Mouse (Mus musculus) lung, postnatal 10 days (tissue): Measurements from ENCODE around the gene 2610028H24Rik.

ENCODE experiments used
- DNase-seq: peaks from one replicate; pipeline ENCODE4 v3.0.0; 2021

The 2610028H24Rik gene

GRCm38 (mm10) chr10:76448851-76449250 lies at the start of gene 2610028H24Rik:
Gene 2610028H24Rik, plus strand, starts transcription at chr10:76449081.
- DNase-seq, result no peak

GRCm38 (mm10) chr10:76408520-76408919 lies 40.4 kb upstream of the 2610028H24Rik start:
- no peak for DNase-seq

- DNase-seq, result no peak
Measured at GRCm38 (mm10) chr10:76416811-76417210, 32.1 kb upstream of the 2610028H24Rik start.

GRCm38 (mm10) chr10:76425674-76426073 lies 23.2 kb upstream of the 2610028H24Rik start:
- DNase-seq, result no peak

GRCm38 (mm10) chr10:76433925-76434324 lies 15.0 kb upstream of the 2610028H24Rik start:
- DNase-seq, result no peak

- DNase-seq, result peak; percentile 25
Measured at GRCm38 (mm10) chr10:76439107-76439890, 9.6 kb upstream of the 2610028H24Rik start.

- DNase-seq, result no peak
Measured at GRCm38 (mm10) chr10:76440281-76440680, 8.6 kb upstream of the 2610028H24Rik start, which contains the start of gene AC141477.1. Gene AC141477.1, minus strand, starts transcription at chr10:76440444.

- DNase-seq, result peak; percentile 99
Measured at GRCm38 (mm10) chr10:76442178-76443088, 6.4 kb upstream of the 2610028H24Rik start, which contains the start of gene Pcnt. Gene Pcnt, minus strand, starts transcription at chr10:76442786.

GRCm38 (mm10) chr10:76445996-76446681 lies 2.7 kb upstream of the 2610028H24Rik start:
- peak; percentile 75 for DNase-seq

GRCm38 (mm10) chr10:76447406-76448229 lies 1.3 kb upstream of the 2610028H24Rik start:
- DNase-seq, result peak; percentile 75

- peak; percentile 73 for DNase-seq
Measured at GRCm38 (mm10) chr10:76455289-76455688, 6.4 kb downstream of the 2610028H24Rik start.

- no peak for DNase-seq
Measured at GRCm38 (mm10) chr10:76461255-76461654, 12.4 kb downstream of the 2610028H24Rik start.

- DNase-seq, result no peak
Measured at GRCm38 (mm10) chr10:76462312-76462711, 13.4 kb downstream of the 2610028H24Rik start.

GRCm38 (mm10) chr10:76462721-76463120 lies 13.8 kb downstream of the 2610028H24Rik start:
- no peak for DNase-seq

- peak; percentile 92 for DNase-seq
Measured at GRCm38 (mm10) chr10:76468203-76469162, 19.6 kb downstream of the 2610028H24Rik start, which contains the start of the genes Mcm3ap and Ybey. Gene Mcm3ap, plus strand, starts transcription at chr10:76468927. Gene Ybey, minus strand, starts transcription at chr10:76469114.

- DNase-seq, result no peak
Measured at GRCm38 (mm10) chr10:76473759-76474158, 24.9 kb downstream of the 2610028H24Rik start.

- DNase-seq, result no peak
Measured at GRCm38 (mm10) chr10:76480851-76481250, 32.0 kb downstream of the 2610028H24Rik start.

GRCm38 (mm10) chr10:76481480-76481879 lies 32.6 kb downstream of the 2610028H24Rik start:
- DNase-seq, result no peak

GRCm38 (mm10) chr10:76486302-76486701 lies 37.4 kb downstream of the 2610028H24Rik start:
- no peak for DNase-seq

GRCm38 (mm10) chr10:76488265-76488664 lies 39.4 kb downstream of the 2610028H24Rik start:
- no peak for DNase-seq
